Mouse (Mus musculus) A20 (cell line): ENCODE measurements around the gene Cdk17.
A peak's percentile ranks its signal among the peaks of the same experiment; 100 is the strongest.

ENCODE experiments used
- DNase-seq: peaks from one replicate; pipeline ENCODE4 v3.0.0-alpha.2; 2011; ENCODE audit warnings: low read depth, low spot score

The Cdk17 gene

DNA sequence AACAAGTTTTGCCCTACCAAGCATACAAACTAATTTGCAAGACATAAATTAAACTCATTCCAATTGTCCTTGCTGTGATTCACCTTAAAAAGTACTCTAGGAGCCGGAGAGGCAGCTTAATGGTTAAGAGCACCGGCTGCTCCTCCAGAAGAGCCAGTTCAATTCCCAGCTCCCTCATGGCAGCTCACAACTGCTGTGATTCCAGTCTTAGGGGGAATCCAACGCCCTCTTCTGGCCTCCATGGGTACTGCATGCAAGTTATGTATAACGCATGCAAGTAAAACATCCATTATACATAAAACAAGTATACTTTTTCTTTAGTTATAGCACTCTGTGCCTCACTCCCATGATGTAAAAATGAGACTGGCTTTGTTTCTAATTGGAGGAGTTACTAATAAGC lies 122.6 kb downstream of the Cdk17 start:
- DNase-seq: peak; percentile 45

DNA sequence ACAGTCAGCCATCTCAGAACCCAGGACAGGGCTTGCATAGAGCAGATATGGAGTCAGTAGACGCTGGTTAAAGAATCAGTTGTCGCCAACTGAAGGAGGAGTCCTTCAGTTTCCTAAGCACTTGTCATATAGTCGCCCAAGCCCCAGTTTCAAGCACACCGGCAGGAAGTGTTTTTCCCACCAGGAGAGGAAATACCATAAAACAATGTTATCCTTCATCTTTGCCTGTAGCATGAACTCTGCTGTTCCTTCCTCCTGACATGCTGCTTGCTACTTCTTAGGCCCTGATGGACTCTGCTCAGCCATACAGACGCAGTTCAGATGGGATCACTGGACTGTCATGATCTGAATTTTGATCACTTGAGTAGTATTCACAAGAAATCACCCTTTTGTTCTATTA lies 124.8 kb downstream of the Cdk17 start:
- no peak for DNase-seq

DNA sequence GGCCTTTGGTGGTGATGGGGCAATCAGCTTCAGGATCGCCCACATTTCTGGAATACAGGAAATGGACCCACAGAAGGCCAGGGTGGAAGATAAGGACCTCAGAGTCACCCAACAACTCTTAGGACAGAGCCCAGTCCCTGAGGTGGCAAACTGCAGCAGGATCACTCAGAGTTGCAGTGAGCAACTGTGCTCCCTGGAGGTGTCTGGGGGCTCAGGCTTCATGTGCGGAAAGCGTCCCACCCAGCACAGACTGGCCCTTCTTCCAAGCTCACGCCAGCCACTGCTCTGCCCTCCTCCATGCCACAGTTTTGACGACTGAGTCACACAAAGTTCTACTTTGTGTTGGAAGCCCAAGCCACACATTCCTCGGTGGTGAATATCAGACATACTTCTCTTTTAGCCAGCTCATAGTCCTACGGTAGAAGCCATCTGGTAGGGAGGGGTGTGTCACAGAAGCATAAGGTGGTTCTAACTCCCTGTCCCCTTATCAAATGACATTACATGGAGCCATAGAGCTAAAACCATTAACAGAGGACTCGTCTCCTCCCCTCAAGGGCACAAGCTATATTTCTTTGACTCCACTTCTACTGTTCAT lies 127.0 kb downstream of the Cdk17 start:
- no peak for DNase-seq

DNA sequence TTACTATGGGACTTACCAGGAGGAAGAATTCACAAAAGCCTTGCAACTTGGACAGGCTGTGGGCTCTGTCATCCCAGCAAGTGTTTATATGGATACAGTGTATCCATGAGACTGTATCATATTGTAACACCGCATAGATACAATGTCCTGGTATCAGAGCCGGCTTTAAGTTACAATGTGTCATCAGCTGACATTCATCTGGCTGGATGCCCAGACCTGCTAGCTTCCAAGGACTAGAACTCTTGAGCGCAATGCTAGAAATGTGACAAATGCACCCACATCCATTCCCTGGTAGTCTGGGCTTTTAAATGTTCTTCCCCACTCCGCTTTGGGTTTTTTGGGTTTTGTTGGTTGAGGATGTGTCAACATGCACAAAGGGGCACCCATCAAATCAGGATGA lies 127.7 kb downstream of the Cdk17 start:
- no peak for DNase-seq

DNA sequence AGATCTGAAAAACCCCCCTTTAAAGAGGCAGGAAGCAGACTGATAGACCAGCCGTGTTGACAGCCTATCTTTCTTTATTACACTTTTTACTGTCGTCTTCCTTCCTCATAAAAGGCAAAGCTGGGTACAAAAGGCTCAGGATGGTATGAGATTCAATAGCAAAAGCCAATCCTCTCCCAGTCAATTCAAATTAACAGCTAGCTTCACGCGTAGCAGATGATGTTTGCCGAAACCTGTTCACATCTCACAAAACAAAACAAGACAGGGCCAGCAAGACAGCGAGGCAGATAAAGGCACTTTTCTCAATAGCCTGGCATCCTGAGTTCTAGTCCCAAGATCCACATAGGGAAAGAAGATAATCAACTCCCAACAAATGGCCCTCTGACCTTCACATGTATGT lies 128.7 kb downstream of the Cdk17 start:
- DNase-seq: no peak

DNA sequence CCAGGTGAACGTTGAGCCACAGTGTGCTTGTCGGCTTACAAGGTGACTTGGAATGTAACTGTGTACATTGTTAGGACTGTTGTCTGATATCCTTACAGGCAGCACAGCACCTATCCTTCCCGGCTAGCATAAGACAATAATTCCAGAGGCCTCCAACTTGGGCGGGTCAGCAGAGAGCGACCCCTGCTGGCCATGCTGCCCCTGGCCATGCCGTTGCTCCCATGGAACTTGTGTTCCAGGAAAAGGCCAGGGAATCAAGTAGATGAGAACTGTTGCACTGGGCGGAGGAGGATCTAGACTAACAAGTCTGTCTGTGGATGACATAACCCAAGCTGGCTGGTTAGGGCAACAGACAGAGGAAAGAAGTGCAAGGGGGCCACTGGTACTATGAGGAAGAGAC lies 130.7 kb downstream of the Cdk17 start:
- DNase-seq: peak; percentile 34

DNA sequence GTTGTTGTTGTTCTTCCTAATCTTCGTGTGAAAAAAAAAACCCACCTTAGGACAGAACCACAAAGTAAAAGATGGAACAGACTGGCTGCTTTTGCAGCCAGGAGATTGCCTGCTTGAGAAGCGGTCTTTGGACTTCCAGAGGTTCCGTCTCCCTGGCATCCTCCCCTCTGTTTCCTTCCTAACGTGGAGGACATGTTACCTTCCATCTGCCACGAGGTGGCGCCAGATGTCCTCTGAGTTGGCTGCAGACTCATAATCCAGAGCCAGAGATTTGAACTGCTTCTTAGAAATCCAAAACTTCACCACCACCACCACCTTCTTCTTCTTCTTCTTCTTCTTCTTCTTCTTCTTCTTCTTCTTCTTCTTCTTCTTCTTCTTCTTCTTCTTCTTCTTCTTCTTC lies 131.2 kb downstream of the Cdk17 start:
- peak; percentile 76 for DNase-seq

DNA sequence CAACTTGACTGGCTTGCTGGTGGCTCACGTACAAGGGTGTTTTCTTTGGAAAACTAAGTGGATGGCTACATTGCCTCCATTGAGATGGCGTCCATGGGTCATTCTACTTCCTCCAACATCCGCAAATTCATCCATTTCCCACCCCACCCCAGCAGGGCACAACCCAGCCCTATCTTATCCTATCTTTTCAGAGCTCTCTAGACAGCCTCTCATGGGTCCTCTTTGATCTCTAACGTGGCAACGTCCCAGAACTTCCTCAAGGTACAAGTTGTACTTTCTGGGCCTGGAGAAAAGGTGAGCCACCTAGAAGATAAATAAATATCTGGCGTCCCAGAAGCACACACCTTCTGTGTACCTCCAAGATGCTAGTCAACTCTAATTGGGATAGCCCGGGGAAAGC lies 132.9 kb downstream of the Cdk17 start:
- no peak for DNase-seq

DNA sequence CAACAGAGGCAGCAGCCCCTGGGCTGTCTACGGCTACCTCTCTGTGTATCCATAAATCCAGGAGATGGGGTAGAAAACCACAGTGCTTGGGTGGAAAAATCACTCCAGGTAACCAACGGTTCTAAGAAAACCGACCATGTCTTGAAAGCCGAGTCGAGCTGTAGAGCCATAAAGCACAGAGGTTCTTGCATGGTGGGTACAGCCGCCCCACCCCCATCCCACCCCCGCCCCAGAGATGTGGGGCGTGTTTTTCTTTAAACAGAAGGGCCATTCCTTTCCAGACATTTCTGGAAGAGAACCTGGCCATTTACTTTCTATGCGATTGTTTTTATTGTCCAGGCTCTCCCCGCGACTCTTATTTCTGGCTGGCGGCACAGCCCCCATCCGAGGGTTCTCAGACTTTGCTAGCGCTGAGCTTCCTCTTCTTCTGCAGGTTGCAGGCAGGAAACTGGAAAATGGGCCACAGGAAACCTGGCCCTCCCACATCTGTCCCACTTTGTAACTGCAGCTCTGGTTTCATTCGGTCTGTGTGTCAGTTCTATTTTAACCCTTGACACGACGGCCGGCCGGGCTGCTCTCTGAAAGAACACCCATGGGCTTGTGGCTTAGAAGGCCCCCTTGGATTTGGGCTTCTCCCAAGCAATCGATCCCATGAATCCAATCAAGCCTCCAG lies 134.0 kb downstream of the Cdk17 start:
- DNase-seq: no peak

DNA sequence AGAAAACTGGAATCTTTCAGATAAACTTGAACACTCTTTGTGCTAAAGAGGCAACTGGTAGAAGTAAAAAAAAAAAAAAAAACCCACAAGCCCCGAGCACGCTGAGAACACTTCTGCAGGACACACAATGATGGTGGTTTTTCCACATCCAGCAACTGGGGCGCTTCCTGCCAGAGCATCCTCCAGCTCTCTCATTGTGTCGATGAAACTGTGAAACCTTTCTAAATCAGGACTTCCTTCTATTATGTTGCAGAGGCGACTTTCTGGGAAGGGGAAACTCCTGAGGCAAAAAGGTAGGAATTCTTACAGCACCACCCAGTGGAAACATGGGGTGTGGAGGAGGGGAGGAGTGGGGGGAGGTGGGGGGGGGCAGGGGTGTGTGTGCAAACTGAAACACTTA lies 137.1 kb downstream of the Cdk17 start:
- DNase-seq: no peak

DNA sequence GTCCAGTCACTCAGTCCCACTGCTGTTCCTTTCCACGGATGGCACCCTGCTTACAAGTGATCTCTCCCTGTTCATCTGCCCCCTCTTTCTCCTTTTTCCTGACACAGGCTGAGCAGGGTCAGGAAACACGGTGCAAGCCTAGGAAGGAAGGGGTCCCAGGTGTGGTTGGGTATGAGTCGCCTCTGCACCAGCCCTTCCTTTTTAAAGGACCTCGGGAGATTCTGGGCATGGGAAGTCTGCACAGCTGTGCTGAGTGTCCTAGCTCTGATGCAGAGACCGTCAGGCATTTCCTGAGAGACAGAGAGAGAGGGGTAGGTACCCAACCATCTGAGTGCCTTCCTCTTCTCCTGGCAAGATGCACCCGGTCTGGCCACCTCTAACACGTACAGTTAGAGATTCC lies 137.5 kb downstream of the Cdk17 start:
- DNase-seq: no peak

DNA sequence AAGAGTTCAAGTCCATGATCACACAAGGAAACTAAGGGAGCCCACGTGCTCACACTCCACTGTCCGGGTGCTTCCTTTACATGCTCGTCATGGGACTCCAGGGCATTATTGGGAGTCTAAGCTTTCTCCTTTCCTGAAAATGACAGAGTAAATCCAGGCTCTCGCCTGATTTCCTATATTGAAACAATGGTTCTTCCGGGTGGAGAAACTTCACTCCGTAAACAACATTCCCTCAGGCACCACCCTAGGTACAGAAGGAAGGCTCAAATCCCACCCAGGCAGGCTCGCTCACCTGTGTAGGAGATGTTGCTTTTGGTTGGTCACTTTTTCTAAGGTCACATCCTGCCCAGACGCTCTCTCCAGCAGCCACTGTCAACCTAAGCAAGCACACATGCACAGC lies 141.2 kb downstream of the Cdk17 start:
- DNase-seq: no peak

DNA sequence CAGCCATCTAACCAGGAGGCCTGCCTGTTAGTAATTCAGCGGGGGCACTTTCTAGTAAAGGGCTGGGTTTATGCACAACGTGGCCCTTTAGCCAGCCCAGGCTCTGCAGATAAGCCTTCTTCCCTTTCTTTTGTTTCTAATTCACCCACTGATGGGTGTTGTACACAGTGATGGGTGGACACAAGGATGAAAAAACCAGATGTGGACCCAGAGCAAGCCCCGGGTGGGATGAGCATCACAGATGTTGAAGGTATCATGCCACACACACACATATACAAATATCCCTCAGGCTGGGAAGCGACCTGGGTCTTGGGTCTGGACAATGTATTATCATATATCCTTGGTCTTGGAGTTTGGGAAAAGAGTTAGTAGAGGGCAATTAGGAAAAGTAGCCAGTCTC lies 142.6 kb downstream of the Cdk17 start:
- no peak for DNase-seq

DNA sequence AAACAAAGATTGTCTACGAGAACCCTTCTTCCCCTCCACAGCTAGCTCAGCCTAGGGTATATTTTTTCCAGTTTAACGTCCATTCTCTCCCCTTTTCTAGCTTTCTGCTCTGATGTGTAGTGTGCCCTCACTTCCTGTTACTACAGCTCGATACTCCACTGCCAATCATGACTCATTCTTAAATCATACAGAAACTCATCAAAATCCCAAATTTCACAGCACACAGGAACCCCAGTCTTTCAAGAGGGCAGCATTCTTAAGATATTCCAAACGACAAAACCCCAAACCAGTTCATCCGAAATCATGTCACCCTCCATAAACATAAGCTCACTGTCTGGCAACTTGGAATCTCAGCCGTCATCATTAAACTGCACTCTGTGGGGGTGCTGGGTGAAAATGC lies 145.3 kb downstream of the Cdk17 start:
- DNase-seq: no peak

DNA sequence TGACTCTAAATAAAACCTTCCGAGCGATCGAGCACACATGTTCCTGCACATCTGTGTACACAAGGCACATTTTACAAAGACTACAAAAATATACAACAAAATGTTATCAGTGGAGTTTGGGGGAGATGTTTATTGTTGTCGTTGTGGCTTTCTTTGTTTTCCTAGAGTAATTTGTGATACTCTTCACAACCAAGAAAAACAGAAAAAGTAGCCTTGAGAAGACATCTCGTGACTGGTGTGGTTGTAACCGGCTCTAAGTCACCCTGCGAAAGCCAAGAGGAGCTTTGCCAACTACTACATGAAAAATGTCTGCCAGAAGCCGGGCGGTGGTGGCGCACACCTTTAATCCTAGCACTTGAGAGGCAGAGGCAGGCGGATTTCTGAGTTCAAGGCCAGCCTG lies 145.7 kb downstream of the Cdk17 start:
- no peak for DNase-seq

DNA sequence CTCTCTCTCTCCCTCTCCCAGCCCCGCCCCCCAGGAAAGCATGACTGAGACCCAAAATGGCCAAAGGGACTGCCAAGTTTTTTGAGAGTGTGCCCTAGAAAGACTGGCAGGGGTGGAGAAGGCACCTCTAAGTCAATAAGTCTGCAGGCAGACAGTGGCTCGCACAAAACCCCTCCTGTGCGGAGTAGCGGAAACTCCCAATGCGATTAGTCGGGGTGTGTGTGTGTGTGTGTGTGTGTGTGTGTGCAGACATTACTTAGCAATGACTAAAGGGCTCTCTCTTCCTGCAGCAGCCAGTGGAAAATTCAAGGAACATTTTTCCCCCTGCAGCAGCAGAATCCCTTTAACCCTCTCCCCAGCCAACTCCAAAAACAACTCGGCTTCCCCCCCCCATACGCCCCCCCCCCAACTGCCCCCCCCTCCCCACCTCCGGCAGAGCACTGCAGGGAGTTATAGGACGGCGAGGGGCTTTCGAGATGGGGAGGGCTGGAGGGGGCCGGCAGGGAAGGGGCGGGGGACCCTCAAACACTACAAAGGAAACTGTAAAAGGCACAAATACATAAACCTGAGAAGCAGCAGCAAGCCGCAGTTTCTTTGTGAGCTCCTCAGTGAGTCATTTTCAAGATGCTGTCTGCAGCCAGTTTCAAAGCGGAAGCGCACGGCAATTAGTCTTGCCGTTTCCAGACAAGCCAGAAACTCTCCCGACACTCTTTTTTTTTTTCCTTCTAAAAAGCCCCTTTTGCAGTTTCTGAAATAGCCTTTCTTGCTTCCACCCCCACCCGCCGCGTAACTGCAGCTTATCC lies 148.7 kb downstream of the Cdk17 start:
- peak; percentile 78 for DNase-seq

DNA sequence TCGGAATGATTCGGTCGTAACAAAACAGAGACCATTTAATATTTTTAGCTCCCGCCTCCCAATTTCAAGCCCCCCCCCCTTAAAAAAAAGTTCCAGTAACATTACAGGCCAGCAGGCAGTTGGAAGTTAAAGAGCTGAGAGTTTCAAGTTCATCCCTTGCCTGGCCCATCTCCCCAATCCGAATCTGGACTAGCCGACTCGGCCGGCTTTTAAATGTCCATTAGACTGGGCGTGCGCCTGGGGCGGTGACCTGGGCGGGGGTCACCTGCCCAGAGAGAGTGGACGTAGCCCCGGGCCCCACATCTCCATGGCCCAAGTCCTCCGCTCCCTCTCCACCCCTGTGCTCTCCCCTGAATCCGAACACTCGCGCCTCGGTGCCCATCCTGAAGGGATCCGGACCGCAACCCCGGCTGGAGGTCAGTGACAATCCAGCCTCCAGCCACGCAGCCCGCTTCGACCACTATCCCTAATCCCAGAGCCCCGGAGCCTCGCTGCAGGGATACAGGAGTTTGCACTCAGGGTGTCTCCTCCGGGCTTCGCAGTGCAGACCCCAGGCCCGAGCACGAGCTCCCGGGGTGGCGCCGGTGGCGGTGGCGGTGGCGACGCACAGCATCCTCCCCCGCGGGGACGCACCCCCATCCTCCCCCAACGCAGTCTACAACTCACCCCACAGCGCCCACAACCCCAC lies 149.4 kb downstream of the Cdk17 start:
- peak; percentile 75 for DNase-seq

DNA sequence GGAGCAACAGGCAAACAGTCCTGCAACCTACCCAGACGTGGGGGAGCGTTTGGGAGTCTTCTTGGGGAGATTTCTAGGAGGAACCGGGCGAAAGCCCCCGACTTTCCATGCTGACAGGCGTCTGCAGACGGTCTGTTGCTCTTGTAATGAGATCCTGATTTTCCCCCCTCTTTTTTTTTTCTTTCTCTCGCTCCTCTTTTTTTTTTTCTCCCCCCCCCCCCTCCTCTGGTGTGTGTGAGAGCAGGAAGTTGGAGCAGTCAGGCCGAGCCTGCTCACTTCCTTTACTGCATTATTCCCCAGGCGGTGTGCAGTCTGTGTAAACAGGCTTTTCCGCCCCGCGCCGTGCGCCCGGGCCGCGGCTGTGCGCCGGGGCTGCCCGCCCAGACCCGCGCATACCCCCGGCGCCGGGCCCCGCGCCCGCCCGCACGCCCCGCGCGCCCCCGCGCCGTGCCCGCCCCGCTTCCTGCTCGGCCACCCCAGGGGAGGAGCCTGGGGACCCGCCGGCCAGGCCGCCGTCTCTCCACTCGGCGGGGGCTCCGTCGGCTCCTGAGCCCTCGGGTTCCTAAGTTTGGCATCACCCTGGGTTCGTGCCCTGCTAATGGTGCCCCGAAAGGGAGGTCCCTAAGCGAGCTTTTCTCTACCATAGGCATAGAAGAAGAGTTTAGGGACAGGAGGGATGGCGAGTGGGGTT lies 150.2 kb downstream of the Cdk17 start, which contains the start of gene Elk3:
Gene Elk3, minus strand, starts transcription at position 415 of the 691 bp plus-strand sequence.
- DNase-seq: peak; percentile 68

DNA sequence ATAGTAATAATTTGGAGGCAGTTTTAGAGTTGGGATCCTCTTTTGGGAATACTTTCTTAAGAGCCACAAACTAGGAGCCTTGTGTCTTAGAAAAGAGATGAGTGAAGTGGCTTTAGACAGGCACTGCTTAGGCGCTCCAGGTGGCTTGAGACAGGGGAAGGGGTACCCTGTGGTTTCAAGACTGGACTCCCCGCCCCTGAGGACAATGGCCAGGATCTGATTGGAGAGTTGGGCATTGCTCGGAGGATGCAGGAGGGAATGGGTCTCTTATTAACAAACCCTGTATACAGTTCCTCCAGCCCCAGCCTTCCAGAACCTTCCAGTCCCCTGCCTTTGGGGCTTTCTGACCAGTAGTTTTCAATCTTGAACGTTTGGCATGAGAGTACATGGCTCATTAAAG lies 150.9 kb downstream of the Cdk17 start:
- peak; percentile 10 for DNase-seq
